Mouse (Mus musculus): ENCODE data around the gene Gm11116.
"Not testable (repeated sequence)": the region's sequence is repeated elsewhere in the genome, so short reads cannot be mapped to it uniquely, and the experiment has no call there.

The Gm11116 gene

DNA sequence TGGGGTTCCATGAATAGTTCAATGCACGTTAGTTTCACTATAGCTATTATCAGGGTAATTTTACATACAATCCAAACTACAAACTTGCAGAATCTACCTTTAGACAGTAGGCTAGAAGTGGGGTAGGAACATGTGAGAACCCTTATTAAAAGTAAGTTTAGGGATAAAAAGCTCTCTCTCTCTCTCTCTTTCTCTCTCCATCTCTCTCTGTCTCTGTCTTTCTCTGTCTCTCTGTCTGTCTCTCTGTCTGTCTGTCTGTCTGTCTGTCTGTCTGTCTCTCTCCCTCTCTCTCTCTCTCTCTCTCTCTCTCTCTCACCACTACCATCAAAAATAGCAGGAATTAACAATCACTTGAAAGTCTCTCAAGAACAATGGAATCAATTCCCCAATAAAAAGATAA lies at the start of gene Gm11116:
Gm11116 (minus strand) TSS at position 101 of the 400 bp plus-strand sequence.
- no peak for DNase-seq (ENCODE audit: low spot score)

DNA sequence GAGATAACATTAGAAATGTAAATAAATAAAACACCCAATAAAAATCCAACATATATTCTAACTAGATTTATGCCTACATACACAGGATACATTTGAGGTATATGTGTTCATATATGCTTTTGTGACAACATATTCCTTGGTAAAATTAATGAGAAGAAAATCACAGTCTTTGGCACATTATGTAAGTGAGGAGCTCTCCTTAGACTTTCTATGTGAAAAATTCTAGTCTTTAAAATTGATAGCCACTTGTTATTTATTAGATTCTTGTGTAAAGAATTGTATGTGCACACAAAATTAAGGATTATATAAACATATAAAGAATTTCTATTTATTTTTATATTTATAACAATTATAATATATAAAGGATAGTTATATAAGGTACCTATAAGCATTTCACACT lies 42.7 kb upstream of the Gm11116 start, which contains the start of gene Gm11115:
Gm11115 (minus strand) TSS at position 101 of the 400 bp plus-strand sequence.
- DNase-seq (ENCODE audit: low spot score), result no peak

DNA sequence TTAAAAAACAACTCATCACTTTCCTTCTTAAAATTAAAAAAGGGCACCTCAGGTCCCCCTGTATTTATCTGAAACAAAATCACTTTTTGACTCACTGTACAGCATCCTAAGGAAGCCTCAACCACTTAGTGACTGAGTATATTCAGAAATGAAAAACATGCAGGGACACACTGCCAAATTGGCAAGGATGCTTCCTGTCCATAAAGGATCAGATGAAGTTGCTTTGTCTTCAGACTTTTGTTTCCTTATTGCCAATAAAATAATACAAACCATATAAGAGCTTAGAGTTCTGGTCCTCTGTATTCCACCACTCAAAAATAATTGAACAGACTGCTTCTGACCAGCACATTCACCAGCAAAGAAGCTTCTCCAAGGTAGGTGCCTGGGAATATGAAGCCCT lies 25.1 kb downstream of the Gm11116 start, which contains the start of gene Smr2:
Smr2 (plus strand) TSS at position 301 of the 400 bp plus-strand sequence.
- not testable (repeated sequence) for DNase-seq (ENCODE audit: low spot score)

Data from adipocyte (in vitro differentiated cells).